Mouse (Mus musculus): ENCODE measurements at regions not wholly inside any gene's neighbourhood (a gene's known extent, or its start where the extent isn't known, plus 50 kb on each side); places are given as distances from the start of the nearest gene placed in this dataset.

- TF ChIP-seq CTCF (IDR thresholded peaks at IDR 0.05; ENCODE audit: insufficient read depth, low read depth, low read length) = no peak
- no peak for TF ChIP-seq POLR2A (IDR thresholded peaks at IDR 0.05; ENCODE audit: insufficient read depth, low read depth, low read length)
Observed at GRCm38 (mm10) chr4:131484607-131485111, 353.4 kb downstream of the Ptpru start.
